Mouse (Mus musculus) stomach, postnatal 0 days (tissue): ENCODE results near the gene Pygo1.

Experiments used
- CTCF ChIP-seq: IDR thresholded peaks from 2 replicates; pipeline ENCODE4 v1.5.1; 2016; ENCODE audit warnings: antibody characterized with exemption, low read depth, mild to moderate bottlenecking, moderate library complexity
- EP300 ChIP-seq: optimal IDR thresholded peaks from 2 replicates; pipeline ENCODE3; 2016; ENCODE audit warnings: antibody characterized with exemption

DNA sequence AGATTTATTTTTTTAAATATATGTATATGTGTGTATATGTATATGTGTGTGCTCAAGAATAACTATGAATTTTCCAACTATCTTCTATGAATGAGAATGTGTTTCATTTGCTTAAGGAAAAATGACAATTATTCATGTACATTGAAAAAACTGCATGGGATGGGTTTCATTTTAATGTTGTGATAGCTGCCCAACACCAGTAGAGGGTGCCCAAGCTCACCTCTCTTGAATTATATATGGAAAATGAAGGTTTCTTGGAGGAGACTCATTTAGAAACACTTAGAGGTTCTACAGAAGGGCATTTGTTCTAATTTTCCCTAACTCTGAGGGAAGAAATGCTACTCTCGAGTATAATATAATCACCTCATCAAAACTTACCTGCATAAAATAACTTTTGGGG lies 35.7 kb upstream of the Pygo1 start:
- peak; percentile 70 for TF ChIP-seq CTCF
- TF ChIP-seq EP300, result no peak
